Mouse (Mus musculus) ES-Bruce4 (cell line): ENCODE data around the gene Cfap77. TPM values are rescaled to one million over a fixed set of nuclear protein-coding genes. Genes with fewer than 3 reads are reported as not detected.

Source experiments
- H3K27ac ChIP-seq: 2 replicates; pipeline ENCODE4 v1.5.1; 2012; ENCODE audit warnings: low read length, inconsistent platforms; ENCODE audit not compliant: insufficient read depth
- H3K27me3 ChIP-seq: 2 replicates; pipeline ENCODE4 v1.6.1; 2012; ENCODE audit warnings: mild to moderate bottlenecking, low read length, inconsistent platforms; ENCODE audit not compliant: control insufficient read depth, poor library complexity, insufficient read depth, severe bottlenecking
- H3K36me3 ChIP-seq: 2 replicates; pipeline ENCODE4 v1.6.1; 2012; ENCODE audit warnings: inconsistent platforms, mild to moderate bottlenecking, low read length, moderate library complexity; ENCODE audit not compliant: control insufficient read depth, poor library complexity, insufficient read depth, severe bottlenecking
- H3K4me1 ChIP-seq: one replicate; pipeline ENCODE4 v1.8.1; 2011; ENCODE audit warnings: low read length; ENCODE audit not compliant: control insufficient read depth, insufficient read depth
- H3K4me3 ChIP-seq: 2 replicates; pipeline ENCODE4 v1.5.1; 2011; ENCODE audit warnings: low read depth, mild to moderate bottlenecking, low read length
- H3K9ac ChIP-seq: 2 replicates; pipeline ENCODE4 v1.6.1; 2012; ENCODE audit warnings: low read depth, mild to moderate bottlenecking, inconsistent platforms; ENCODE audit not compliant: poor library complexity, severe bottlenecking
- H3K9me3 ChIP-seq: replicated peaks from 2 replicates; pipeline ENCODE4 v1.6.1; 2012; ENCODE audit warnings: mild to moderate bottlenecking, low read length, inconsistent platforms; ENCODE audit not compliant: control insufficient read depth, poor library complexity, insufficient read depth, severe bottlenecking
- CTCF ChIP-seq: IDR thresholded peaks from one replicate; pipeline ENCODE4 v1.8.1; 2011; ENCODE audit warnings: low read depth, low read length
- EP300 ChIP-seq: IDR thresholded peaks from 2 replicates; pipeline ENCODE4 v1.6.1; 2011; ENCODE audit warnings: low read depth, low read length; ENCODE audit not compliant: insufficient read depth
- POLR2A ChIP-seq: IDR thresholded peaks from one replicate; pipeline ENCODE4 v1.8.1; 2011; ENCODE audit warnings: low read length; ENCODE audit not compliant: insufficient read depth
- polyA plus RNA-seq: library from polyadenylated mRNA; stranded (reverse); fragments of >200 nt; gene quantifications from 2 replicates; pipeline ENCODE4 v1.2.4, GENCODE M21; 2011; ENCODE audit warnings: low read depth; ENCODE audit not compliant: missing spikeins, insufficient read depth, insufficient read length

Cfap77 gene
- polyA plus RNA-seq, 1 experiment: 2.5 TPM

DNA sequence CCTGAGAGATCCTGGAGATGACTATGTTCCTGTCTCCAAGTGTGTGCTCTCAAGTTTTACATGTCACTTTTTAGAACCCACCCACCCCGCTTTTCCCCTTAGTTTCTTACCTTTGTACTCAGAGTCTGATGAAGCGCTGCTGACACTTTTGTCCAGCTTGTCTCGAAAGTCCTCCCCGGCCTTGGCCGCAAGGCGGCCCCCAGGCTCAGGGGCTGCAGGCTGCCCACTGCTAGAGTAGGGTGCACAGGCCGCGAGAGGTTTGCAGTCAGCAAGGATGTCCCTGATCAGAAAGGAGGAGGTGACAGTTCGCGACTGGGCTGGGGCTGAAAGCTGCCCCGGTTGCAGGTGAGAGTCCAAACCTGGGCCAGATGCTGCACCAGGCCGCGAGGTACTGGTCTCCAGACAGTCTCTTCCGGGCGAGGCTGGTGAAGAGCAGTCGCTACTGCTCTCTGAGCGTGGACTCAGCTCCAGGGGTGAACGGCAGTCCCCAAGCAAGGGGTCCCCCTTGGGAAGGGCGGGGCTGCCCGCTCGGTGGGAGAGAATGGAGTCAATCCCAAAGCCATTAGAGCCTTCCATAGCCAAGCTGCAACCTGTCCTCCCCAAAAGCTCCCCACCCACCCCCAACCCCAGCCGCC lies 139.6 kb downstream of the Cfap77 start:
- TF ChIP-seq CTCF (no peak), POLR2A (no peak), EP300 (no peak)
- H3K4me1 ChIP-seq: no peaks in the 10 kb centered on the region
- H3K27me3 ChIP-seq: peaks cover 5% of the 10 kb centered on the region; the same call in 1 of the 2 replicates
- no peaks in the 10 kb centered on the region for H3K36me3 ChIP-seq
- no peaks in the 10 kb centered on the region for H3K9me3 ChIP-seq
- no peak overlapping the region for H3K27ac ChIP-seq
- no peak overlapping the region for H3K9ac ChIP-seq
- H3K4me3 ChIP-seq: no peak overlapping the region

DNA sequence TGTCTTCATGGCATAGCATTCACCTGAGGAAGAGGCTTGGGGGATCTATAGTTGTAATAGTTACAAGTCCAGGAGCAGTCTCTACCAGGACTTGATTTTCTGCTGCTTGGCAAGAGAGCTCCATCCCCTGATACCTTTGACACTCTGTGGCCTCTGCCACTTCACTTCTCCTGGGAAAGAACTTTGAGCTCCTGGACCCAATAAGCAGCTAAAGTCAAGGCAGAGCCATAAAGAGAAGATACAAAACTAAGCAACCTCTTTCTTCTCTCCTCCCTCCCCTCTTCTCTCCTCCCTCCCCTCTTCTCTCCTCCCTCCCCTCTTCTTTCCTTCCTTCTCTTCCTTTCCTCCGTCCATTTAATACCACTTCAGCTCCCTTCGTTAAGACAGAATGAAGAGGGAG lies 140.7 kb downstream of the Cfap77 start:
- H3K4me3 ChIP-seq: no peak overlapping the region
- TF ChIP-seq POLR2A (no peak), CTCF (no peak), EP300 (no peak)

DNA sequence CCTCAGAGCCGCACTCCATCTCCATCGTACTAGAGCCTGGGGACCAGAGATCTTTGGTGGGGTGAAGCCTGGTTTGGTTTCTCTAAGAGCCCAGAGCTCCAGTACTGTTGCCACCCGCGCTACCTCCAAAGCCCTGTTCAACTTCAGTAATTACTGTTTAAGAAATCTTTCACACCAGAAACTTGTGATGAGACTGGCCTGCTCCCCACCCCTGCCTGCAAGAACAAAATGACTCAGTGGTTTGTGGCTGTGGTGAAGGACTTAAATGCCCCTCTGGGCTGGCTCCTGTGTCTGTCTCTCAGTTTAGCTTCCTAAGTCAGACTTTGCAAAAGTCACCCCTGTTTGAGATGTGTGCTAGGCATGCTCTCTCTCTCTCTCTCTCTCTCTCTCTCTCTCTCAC lies 141.9 kb downstream of the Cfap77 start:
- Histone ChIP-seq H3K27ac (no peak overlapping the region), H3K4me3 (no peak overlapping the region), H3K9me3 (no peaks in the 10 kb centered on the region), H3K4me1 (peaks cover 3% of the 10 kb centered on the region), H3K36me3 (no peaks in the 10 kb centered on the region), H3K27me3 (peaks cover 11% of the 10 kb centered on the region; the same call in 1 of the 2 replicates), H3K9ac (no peak overlapping the region)
- TF ChIP-seq POLR2A (no peak), EP300 (no peak), CTCF (no peak)

More for the DNA sequence above, 140.7 kb downstream of the Cfap77 start:
- H3K36me3 ChIP-seq: no peaks in the 10 kb centered on the region
- H3K9ac ChIP-seq: no peak overlapping the region
- H3K27me3 ChIP-seq: peaks cover 13% of the 10 kb centered on the region; the same call in 1 of the 2 replicates
- H3K27ac ChIP-seq: no peak overlapping the region
- H3K9me3 ChIP-seq: no peaks in the 10 kb centered on the region
- H3K4me1 ChIP-seq: no peaks in the 10 kb centered on the region

DNA sequence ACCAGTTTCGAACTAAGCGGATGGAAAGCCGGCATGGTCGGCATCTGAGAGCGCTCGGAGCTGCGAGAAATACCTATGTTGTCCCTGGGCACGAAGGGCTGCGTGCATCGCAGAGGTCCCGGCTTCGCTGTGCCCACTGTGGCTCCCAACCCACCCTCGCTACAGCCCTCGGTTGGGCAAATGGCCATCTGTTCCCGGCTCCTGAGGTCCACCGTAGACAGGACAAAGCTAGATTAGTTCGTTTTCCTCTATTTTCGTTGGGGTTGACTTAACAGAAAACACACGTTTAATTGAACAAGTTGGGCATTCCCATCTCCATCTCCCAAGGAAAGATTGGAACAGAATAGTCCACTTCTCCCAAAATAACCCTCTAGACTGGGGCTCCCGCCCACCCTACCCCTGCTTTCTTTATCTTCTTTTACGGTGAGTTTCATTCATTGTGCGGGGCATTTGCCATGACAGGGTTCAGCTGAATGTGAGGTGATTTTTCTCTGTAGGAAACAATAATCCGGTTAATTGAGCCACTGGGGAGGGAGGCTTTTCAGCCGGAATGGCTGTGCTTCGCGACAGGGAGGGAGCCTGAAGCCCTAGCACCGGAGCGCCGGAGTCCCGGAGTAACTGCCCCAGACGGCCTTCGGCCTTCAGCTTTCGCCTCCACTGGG lies 142.7 kb downstream of the Cfap77 start:
- no peaks in the 10 kb centered on the region for H3K9me3 ChIP-seq
- peaks cover 3% of the 10 kb centered on the region for H3K4me1 ChIP-seq
- peaks cover 11% of the 10 kb centered on the region; the same call in 1 of the 2 replicates for H3K27me3 ChIP-seq
- H3K4me3 ChIP-seq: peak overlapping the region; percentile 8; the same call in 1 of the 2 replicates
- H3K9ac ChIP-seq: no peak overlapping the region
- TF ChIP-seq CTCF: no peak
- no peak for TF ChIP-seq POLR2A
- TF ChIP-seq EP300: no peak
- no peak overlapping the region for H3K27ac ChIP-seq
- no peaks in the 10 kb centered on the region for H3K36me3 ChIP-seq

DNA sequence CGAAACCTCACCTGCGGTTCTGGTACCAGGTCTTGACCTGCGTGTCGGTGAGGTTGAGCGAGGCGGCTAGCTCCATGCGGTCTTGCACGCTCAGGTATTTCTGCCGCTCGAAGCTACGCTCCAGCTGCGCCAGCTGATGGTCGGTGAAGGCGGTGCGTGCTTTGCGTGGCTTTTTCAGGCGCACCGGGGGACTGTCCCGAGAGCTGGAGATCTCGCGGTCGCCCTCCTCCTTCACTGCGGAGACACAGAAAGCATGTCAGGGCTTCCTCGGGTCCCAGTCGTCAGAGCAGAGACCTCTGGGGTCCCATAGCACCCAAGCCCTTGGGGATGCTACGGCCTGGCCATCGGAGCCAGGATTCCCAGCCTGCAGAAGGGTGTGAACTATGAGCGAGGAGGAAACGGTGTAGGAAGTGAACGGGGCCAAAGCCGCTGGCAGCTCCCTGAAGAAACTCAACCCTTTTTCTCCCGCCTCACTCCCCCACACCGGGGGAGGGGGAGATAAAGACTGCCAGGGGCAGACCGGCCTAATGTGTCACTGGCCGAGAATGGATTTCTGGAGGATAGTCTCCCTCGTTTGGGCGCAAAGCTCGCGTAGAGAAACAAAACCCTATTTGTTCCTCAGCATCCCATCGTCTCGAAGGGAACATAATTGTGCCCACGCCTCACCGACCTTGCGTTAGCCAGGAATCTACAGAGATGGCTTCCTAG lies 143.4 kb downstream of the Cfap77 start:
- Histone ChIP-seq H3K36me3 (no peaks in the 10 kb centered on the region), H3K4me3 (peak overlapping the region; percentile 8), H3K27ac (no peak overlapping the region), H3K27me3 (peaks cover 11% of the 10 kb centered on the region; the same call in 1 of the 2 replicates), H3K4me1 (peaks cover 3% of the 10 kb centered on the region), H3K9me3 (no peaks in the 10 kb centered on the region), H3K9ac (no peak overlapping the region)
- TF ChIP-seq CTCF (no peak), POLR2A (no peak), EP300 (no peak)

DNA sequence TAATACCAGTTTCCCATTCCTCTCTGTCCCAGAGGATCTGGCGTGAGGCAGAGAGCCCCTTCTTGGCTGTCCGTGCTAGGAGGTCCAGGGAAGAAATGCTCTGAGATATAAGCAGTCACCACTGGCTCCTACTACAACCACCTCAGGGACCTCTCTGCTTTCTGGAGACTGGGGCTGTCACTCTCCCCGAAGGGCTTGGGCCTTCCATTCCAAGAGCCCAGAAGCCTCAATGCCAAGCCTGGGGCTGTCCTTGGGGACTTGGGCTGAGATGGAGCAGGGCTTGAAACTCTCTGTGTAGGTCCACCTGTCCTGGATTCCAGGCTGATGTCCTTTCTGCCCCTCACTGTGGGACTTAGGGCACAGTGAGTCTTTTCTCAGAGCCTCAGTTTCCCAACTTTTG lies 144.0 kb downstream of the Cfap77 start:
- Histone ChIP-seq H3K9ac (no peak overlapping the region), H3K9me3 (no peaks in the 10 kb centered on the region), H3K27ac (no peak overlapping the region), H3K4me3 (no peak overlapping the region), H3K27me3 (peaks cover 11% of the 10 kb centered on the region; the same call in 1 of the 2 replicates), H3K4me1 (peaks cover 3% of the 10 kb centered on the region), H3K36me3 (no peaks in the 10 kb centered on the region)
- TF ChIP-seq CTCF (no peak), POLR2A (no peak), EP300 (no peak)
